Mouse (Mus musculus) kidney, adult 2 months (tissue): ENCODE results near the gene Tfap2b.

Experiments used
- CTCF ChIP-seq: fragments of 200-500 bp; conservative IDR thresholded peaks from 2 replicates; pipeline ENCODE4 v1.5.1; 2011; ENCODE audit warnings: low read depth, mild to moderate bottlenecking, control low read depth, low read length, moderate library complexity, mixed read lengths; ENCODE audit not compliant: insufficient read depth, insufficient read length
- POLR2A ChIP-seq: fragments of 200-500 bp; IDR thresholded peaks from one replicate; pipeline ENCODE4 v1.6.1; 2011; ENCODE audit warnings: low read depth, low read length, control low read depth

GRCm38 (mm10) chr1:19237061-19237460 lies 28.3 kb downstream of the Tfap2b start:
- TF ChIP-seq CTCF (no peak), POLR2A (no peak)
